Mouse (Mus musculus): ENCODE measurements around the gene Gcc2.
"Not testable (repeated sequence)": the region's sequence is repeated elsewhere in the genome, so short reads cannot be mapped to it uniquely, and the experiment has no call there.

GRCm38 (mm10) chr10:58234985-58235384, 20.3 kb upstream of the Gcc2 start:
- TF ChIP-seq POLR2A (IDR thresholded peaks at IDR 0.05; ENCODE audit: low read depth, low read length); CTCF (conservative IDR thresholded peaks at IDR 0.05; ENCODE audit: insufficient read depth, insufficient read length, low read depth, low read length): not testable (repeated sequence)

All from kidney, adult 2 months (tissue).